Mouse (Mus musculus) heart, embryonic 10.5 days (tissue): ENCODE results near the gene Nim1k. TPM values are rescaled to one million over a fixed set of nuclear protein-coding genes. Genes with fewer than 3 reads are reported as not detected.
"Not testable (repeated sequence)": the region's sequence is repeated elsewhere in the genome, so short reads cannot be mapped to it uniquely, and the experiment has no call there.

ENCODE experiments used
- DNase-seq: peaks from one replicate; pipeline ENCODE4 v3.0.0-alpha.2; 2017; ENCODE audit warnings: low spot score
- H3K27ac ChIP-seq: fragments of 300-500 bp; sonication (generic); 2 replicates; pipeline ENCODE4 v1.5.1; 2016; ENCODE audit warnings: mild to moderate bottlenecking
- H3K27me3 ChIP-seq: fragments of 300-500 bp; sonication (generic); 2 replicates; pipeline ENCODE4 v1.6.1; 2016; ENCODE audit warnings: mild to moderate bottlenecking; ENCODE audit not compliant: poor library complexity, insufficient read depth, severe bottlenecking
- H3K36me3 ChIP-seq: fragments of 300-500 bp; sonication (generic); 2 replicates; pipeline ENCODE4 v1.6.1; 2016; ENCODE audit warnings: mild to moderate bottlenecking, moderate library complexity
- H3K4me1 ChIP-seq: fragments of 300-500 bp; sonication (generic); 2 replicates; pipeline ENCODE4 v1.6.1; 2016; ENCODE audit warnings: mild to moderate bottlenecking
- H3K4me3 ChIP-seq: fragments of 300-500 bp; sonication (generic); 2 replicates; pipeline ENCODE4 v1.5.1; 2016; ENCODE audit warnings: mild to moderate bottlenecking, moderate library complexity
- H3K9me3 ChIP-seq: fragments of 300-500 bp; sonication (generic); 2 replicates; pipeline ENCODE4 v1.6.1; 2016; ENCODE audit warnings: mild to moderate bottlenecking, moderate library complexity
- WGBS: fragments of 180-500 bp; shearing (Covaris S2); methylation state at CpG from one replicate; pipeline ENCODE4 v1.1.7; 2016; 5-methylcytosine and 5-hydroxymethylcytosine counted together
- polyA plus RNA-seq: library from polyadenylated mRNA; unstranded; fragments of >200 nt; fragmentation: Nextera tagmentation; extraction: Ambion mirVana; gene quantifications from 2 replicates; pipeline ENCODE4 v1.2.1, GENCODE M21; 2016

The Nim1k gene
- polyA plus RNA-seq, 1 experiment from 2014 or later, result 0.57 TPM

- H3K9me3 ChIP-seq, result no peaks in the 10 kb centered on the region
- H3K36me3 ChIP-seq, result peaks cover 22% of the 10 kb centered on the region; the same call in 1 of the 2 replicates
- H3K4me1 ChIP-seq, result no peaks in the 10 kb centered on the region
- H3K27ac ChIP-seq, result no peak overlapping the region
- no peak for DNase-seq
- H3K4me3 ChIP-seq, result no peak overlapping the region
- 51% methylated on average over 9 of the region's 9 CpGs for WGBS
- no peaks in the 10 kb centered on the region for H3K27me3 ChIP-seq
These were observed 41.9 kb downstream of the Nim1k start for GRCm38 (mm10) chr13:119713821-119714220.

- Histone ChIP-seq H3K4me3 (no peak overlapping the region), H3K27ac (no peak overlapping the region), H3K27me3 (no peaks in the 10 kb centered on the region), H3K36me3 (peaks cover 26% of the 10 kb centered on the region; the same call in 1 of the 2 replicates), H3K4me1 (no peaks in the 10 kb centered on the region), H3K9me3 (no peaks in the 10 kb centered on the region)
- no peak for DNase-seq
- 62% methylated on average over 8 of the region's 8 CpGs for WGBS
These were observed 42.4 kb downstream of the Nim1k start for GRCm38 (mm10) chr13:119713107-119713787.

DNA sequence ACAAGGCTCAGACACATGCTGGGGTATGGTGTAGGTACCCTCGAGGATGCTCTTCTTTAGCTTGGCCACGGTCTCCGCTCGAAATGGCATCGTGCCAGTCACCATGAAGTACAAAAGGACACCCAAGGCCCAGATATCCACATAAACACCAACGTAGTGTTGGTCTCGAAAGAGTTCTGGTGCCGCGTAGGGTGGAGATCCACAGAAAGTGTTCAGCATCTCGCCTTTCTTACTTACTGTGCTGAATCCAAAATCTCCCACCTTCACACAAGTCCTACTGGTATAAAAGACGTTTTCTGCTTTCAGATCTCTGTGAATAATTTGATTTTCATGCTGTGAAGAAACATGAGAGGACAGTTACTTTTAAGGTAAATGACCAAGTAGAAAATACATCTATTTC lies 43.2 kb downstream of the Nim1k start:
- Histone ChIP-seq H3K27me3 (no peaks in the 10 kb centered on the region), H3K9me3 (no peaks in the 10 kb centered on the region), H3K36me3 (peaks cover 26% of the 10 kb centered on the region; the same call in 1 of the 2 replicates), H3K27ac (no peak overlapping the region), H3K4me1 (no peaks in the 10 kb centered on the region), H3K4me3 (no peak overlapping the region)
- no peak for DNase-seq
- WGBS, result 89% methylated on average over 11 of the region's 11 CpGs

DNA sequence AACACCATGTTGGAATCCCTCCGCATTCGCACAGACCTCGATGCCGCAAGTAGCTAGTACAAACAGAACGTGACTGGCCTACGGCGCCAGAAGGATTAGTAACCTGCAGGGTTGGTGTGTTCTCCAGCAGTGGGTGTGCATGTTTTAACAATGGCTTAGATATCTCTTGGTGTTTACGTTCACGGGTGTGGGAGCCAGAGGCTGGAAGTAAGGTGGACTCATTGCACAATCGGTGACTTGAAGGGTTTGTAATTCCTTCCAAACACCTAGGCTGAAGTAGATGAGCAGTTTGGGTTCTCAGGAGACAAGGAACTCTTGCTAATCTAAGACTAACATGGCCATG lies 45.4 kb downstream of the Nim1k start:
- H3K27me3 ChIP-seq, result no peaks in the 10 kb centered on the region
- H3K9me3 ChIP-seq, result no peaks in the 10 kb centered on the region
- peaks cover 41% of the 10 kb centered on the region for H3K36me3 ChIP-seq
- DNase-seq, result no peak
- H3K4me3 ChIP-seq, result no peak overlapping the region
- no peaks in the 10 kb centered on the region for H3K4me1 ChIP-seq
- 85% methylated on average over 10 of the region's 10 CpGs for WGBS
- H3K27ac ChIP-seq, result no peak overlapping the region

DNA sequence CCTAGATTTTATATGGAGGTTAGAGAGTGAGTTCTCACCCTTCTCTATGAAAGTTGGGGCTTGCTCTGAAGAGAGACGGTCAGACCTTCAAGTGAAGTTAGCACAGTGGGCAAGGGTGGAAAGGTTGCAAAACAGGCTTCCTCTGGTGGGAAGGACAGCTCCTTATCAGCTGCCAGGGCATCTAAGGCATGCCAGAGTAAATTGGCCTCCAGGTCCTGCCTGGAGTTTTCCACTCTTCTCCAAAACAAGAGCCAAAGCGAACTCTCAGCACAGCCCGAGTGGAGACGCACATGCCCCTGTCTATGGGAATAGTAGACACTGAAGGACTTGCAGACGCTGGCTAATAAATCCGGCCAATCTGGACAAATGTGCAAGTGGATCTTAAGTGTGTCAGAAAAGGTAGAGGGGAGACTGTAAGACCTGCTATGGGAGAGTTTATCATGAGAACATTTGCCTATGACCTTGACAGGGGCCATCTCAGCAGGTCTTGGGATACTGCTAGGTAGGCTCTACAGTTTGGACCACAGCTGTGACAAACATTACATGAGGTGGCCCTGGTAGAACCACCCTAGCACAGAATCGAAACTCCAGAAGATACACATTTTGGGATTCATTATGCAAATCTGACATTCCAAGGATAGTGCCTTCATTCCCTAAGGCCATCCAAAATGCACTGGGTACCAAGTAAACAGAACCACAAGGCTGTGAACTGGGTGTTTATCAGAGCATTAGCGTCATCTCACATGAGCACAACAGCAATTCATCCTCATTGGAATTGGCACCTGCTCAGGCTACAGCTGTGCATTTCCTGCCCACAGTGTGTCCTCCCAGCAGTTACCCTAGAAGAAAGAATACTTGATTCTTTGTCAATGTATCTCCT lies 46.1 kb downstream of the Nim1k start:
- peaks cover 47% of the 10 kb centered on the region for H3K36me3 ChIP-seq
- H3K4me3 ChIP-seq, result no peak overlapping the region
- H3K27ac ChIP-seq, result no peak overlapping the region
- no peaks in the 10 kb centered on the region for H3K27me3 ChIP-seq
- DNase-seq, result no peak
- WGBS, result 83% methylated on average over 8 of the region's 8 CpGs
- H3K4me1 ChIP-seq, result no peaks in the 10 kb centered on the region
- H3K9me3 ChIP-seq, result no peaks in the 10 kb centered on the region

- peaks cover 54% of the 10 kb centered on the region for H3K36me3 ChIP-seq
- WGBS, result 82% methylated on average over 5 of the region's 5 CpGs
These were observed 46.7 kb downstream of the Nim1k start for GRCm38 (mm10) chr13:119708941-119709340.

DNA sequence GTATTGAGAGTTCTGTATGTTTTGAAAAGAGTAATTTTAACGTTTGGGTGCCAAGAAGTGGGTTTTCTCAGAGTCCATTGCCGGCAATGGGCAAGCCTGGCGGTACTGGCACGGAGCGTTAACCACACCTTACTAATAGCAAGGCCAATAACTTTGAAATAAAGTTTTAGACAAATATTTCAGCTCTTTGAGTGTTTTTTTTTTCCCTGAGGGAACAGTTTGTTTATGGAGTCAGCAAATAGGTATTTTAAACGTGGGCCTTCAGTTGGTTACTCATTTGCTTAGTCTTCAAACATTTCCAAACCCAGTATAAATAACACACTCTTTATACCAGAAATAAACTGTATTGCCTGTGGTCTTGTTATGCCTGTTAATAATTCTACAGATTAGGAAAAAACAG lies 47.8 kb downstream of the Nim1k start:
- no peaks in the 10 kb centered on the region for H3K4me1 ChIP-seq
- no peaks in the 10 kb centered on the region for H3K9me3 ChIP-seq
- no peak for DNase-seq
- H3K27ac ChIP-seq, result no peak overlapping the region
- H3K27me3 ChIP-seq, result no peaks in the 10 kb centered on the region
- WGBS, result 95% methylated on average over 6 of the region's 6 CpGs
- peaks cover 64% of the 10 kb centered on the region for H3K36me3 ChIP-seq
- no peak overlapping the region for H3K4me3 ChIP-seq

More at GRCm38 (mm10) chr13:119708941-119709340, 46.7 kb downstream of the Nim1k start:
- Histone ChIP-seq H3K27ac (no peak overlapping the region), H3K4me3 (no peak overlapping the region), H3K4me1 (no peaks in the 10 kb centered on the region), H3K9me3 (no peaks in the 10 kb centered on the region), H3K27me3 (no peaks in the 10 kb centered on the region)
- DNase-seq, result no peak

DNA sequence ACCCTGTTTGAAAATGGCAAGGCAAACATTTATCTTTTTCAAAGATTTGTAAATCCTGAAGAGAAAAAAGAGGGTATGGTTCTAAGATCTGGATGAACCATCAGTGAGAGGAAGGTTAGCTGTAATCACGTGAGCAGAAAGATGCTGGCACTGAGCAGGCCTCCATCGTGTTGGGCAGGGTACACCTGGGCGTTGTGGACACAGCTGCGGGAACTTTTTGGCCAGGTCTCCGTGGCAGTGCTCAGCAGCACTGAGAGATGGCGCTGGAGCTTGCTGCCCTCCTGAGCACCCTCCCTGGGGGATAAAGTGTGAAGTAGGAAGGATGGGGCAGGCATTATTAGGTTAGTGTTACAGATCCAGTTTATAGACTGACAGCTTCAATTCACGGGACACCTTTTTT lies 48.7 kb downstream of the Nim1k start:
- no peaks in the 10 kb centered on the region for H3K4me1 ChIP-seq
- peaks cover 74% of the 10 kb centered on the region for H3K36me3 ChIP-seq
- DNase-seq, result no peak
- no peak overlapping the region for H3K4me3 ChIP-seq
- no peaks in the 10 kb centered on the region for H3K9me3 ChIP-seq
- 79% methylated on average over 7 of the region's 7 CpGs for WGBS
- no peak overlapping the region for H3K27ac ChIP-seq
- H3K27me3 ChIP-seq, result no peaks in the 10 kb centered on the region

GRCm38 (mm10) chr13:119706278-119706880 lies 49.3 kb downstream of the Nim1k start:
- not testable (repeated sequence) for H3K4me1 ChIP-seq, H3K27me3 ChIP-seq, DNase-seq, H3K9me3 ChIP-seq, H3K4me3 ChIP-seq, H3K27ac ChIP-seq
- H3K36me3 ChIP-seq, result peaks cover 80% of the 10 kb centered on the region
- WGBS, result 82% methylated on average over 8 of the region's 8 CpGs

DNA sequence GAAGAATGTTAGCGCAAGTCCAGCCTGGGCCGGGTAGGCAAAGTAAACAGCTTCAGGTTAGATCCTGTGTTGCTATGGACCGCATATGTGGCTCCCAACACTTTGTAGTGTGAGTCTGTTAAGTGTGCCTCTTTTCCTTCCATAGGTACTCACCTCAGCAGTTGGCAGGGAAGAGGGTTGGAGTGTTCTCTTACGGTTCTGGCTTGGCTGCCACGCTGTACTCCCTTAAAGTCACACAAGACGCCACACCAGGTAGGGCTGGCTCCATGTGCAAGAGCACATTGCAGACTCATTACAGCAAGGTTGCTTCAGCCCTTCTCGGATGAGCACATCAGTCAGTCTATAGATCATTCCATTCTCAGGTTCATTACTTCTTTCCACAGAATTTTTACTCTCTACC lies 51.4 kb downstream of the Nim1k start:
- Histone ChIP-seq H3K36me3 (peaks cover 83% of the 10 kb centered on the region), H3K4me3 (no peak overlapping the region), H3K4me1 (no peaks in the 10 kb centered on the region), H3K9me3 (no peaks in the 10 kb centered on the region), H3K27me3 (no peaks in the 10 kb centered on the region), H3K27ac (no peak overlapping the region)
- no peak for DNase-seq
- 95% methylated on average over 7 of the region's 7 CpGs for WGBS

- 93% methylated on average over 4 of the region's 4 CpGs for WGBS
- no peak overlapping the region for H3K4me3 ChIP-seq
- DNase-seq, result no peak
- no peaks in the 10 kb centered on the region for H3K27me3 ChIP-seq
- no peak overlapping the region for H3K27ac ChIP-seq
- H3K36me3 ChIP-seq, result peaks cover 47% of the 10 kb centered on the region
- no peaks in the 10 kb centered on the region; the same call in 1 of the 2 replicates for H3K4me1 ChIP-seq
- H3K9me3 ChIP-seq, result no peaks in the 10 kb centered on the region
These were observed 57.2 kb downstream of the Nim1k start for GRCm38 (mm10) chr13:119698436-119698835.

- no peak for DNase-seq
- H3K9me3 ChIP-seq, result no peaks in the 10 kb centered on the region
- peaks cover 6% of the 10 kb centered on the region; the same call in 1 of the 2 replicates for H3K4me1 ChIP-seq
- peaks cover 28% of the 10 kb centered on the region for H3K36me3 ChIP-seq
- WGBS, result 78% methylated on average over 1 of the region's 1 CpGs
- no peak overlapping the region for H3K27ac ChIP-seq
- no peak overlapping the region for H3K4me3 ChIP-seq
- no peaks in the 10 kb centered on the region for H3K27me3 ChIP-seq
These were observed 59.2 kb downstream of the Nim1k start for GRCm38 (mm10) chr13:119696496-119696895.

GRCm38 (mm10) chr13:119695676-119696075 lies 60.0 kb downstream of the Nim1k start:
- H3K9me3 ChIP-seq, result no peaks in the 10 kb centered on the region
- peaks cover 10% of the 10 kb centered on the region; the same call in 1 of the 2 replicates for H3K4me1 ChIP-seq

More at GRCm38 (mm10) chr13:119695676-119696075, 60.0 kb downstream of the Nim1k start:
- no peak for DNase-seq
- Histone ChIP-seq H3K27me3 (no peaks in the 10 kb centered on the region), H3K4me3 (no peak overlapping the region), H3K27ac (no peak overlapping the region), H3K36me3 (peaks cover 20% of the 10 kb centered on the region)
- WGBS, result 84% methylated on average over 4 of the region's 4 CpGs
